Mouse (Mus musculus) forebrain, embryonic 16.5 days (tissue): ENCODE results near the gene Terf2. TPM values are rescaled to one million over a fixed set of nuclear protein-coding genes. Genes with fewer than 3 reads are reported as not detected.

Experiments used
- ATAC-seq: fragments of 200-750 bp; cut with Nextera tagmentation; 2 replicates; pipeline ENCODE4 v1.8.0; 2017; ENCODE audit warnings: mild to moderate bottlenecking, moderate library complexity
- H3K27ac ChIP-seq: fragments of 300-500 bp; sonication (generic); 2 replicates; pipeline ENCODE4 v1.5.1; 2014; ENCODE audit warnings: low read length, control low read depth
- H3K27me3 ChIP-seq: fragments of 300-500 bp; sonication (generic); replicated peaks from 2 replicates; pipeline ENCODE4 v1.6.1; 2014; ENCODE audit warnings: low read length; ENCODE audit not compliant: control insufficient read depth, insufficient read depth
- H3K36me3 ChIP-seq: fragments of 300-500 bp; sonication (generic); 2 replicates; pipeline ENCODE4 v1.6.1; 2014; ENCODE audit not compliant: control insufficient read depth, insufficient read depth
- H3K4me1 ChIP-seq: fragments of 300-500 bp; sonication (generic); replicated peaks from 2 replicates; pipeline ENCODE4 v1.6.1; 2014; ENCODE audit warnings: low read length; ENCODE audit not compliant: control insufficient read depth, insufficient read depth
- H3K4me2 ChIP-seq: fragments of 300-500 bp; sonication (generic); 2 replicates; pipeline ENCODE4 v1.6.1; 2014; ENCODE audit warnings: mild to moderate bottlenecking, low read length, control low read depth
- H3K4me3 ChIP-seq: fragments of 300-500 bp; sonication (generic); replicated peaks from 2 replicates; pipeline ENCODE4 v1.5.1; 2014; ENCODE audit warnings: mild to moderate bottlenecking, low read length, control low read depth
- H3K9ac ChIP-seq: fragments of 300-500 bp; sonication (generic); replicated peaks from 2 replicates; pipeline ENCODE4 v1.6.1; 2014; ENCODE audit warnings: low read depth, low read length, control low read depth
- H3K9me3 ChIP-seq: fragments of 300-500 bp; sonication (generic); 2 replicates; pipeline ENCODE4 v1.6.1; 2016; ENCODE audit warnings: low read length; ENCODE audit not compliant: control insufficient read depth
- WGBS: fragments of 180-500 bp; shearing (Covaris S2); extraction: QIAGEN DNeasy Blood & Tissue Kit; methylation state at CpG from one replicate; pipeline ENCODE4 v1.1.7; 2014; 5-methylcytosine and 5-hydroxymethylcytosine counted together
- polyA plus RNA-seq: library from polyadenylated mRNA; unstranded; fragments of >200 nt; fragmentation: Nextera tagmentation; extraction: Ambion mirVana; gene quantifications from 2 replicates; pipeline ENCODE4 v1.2.1, GENCODE M21; 2015

Gene Terf2
- 21.9 and 22.1 TPM in 2 replicates for polyA plus RNA-seq

DNA sequence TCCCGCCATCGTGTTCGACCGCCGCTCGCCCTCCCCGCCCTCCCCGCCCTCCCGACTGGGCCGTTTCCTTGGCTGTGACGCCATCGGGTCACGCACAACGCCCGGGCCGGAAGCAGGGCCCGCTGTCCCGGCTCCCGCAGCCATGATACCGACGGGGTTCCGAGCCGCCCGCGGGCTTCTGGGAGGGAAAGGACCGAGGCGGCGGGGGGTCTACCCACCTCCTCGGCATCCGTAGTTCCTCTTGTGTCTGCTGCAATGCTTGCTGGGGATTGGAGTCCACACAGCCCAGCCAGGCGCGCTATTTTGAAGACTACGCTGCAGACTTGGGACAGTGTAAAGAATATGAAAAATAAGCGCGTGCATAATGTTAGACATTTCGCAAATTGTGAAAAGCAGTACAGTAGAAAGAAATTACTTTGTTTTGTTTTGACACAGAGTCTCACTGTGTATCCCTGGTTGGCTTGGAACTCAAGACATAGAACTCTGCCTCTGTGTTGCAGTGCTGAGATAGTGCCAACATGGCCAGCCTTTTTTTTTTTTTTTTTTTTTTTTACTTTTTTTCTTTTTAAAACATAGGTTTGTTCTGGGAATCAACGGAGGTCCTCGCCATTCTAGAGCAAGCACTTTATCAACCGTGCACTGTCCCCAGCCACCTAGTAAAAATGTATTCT lies at the start of gene Terf2:
TSS of gene Terf2 (minus strand) at position 182 of the 671 bp plus-strand sequence.
- Histone ChIP-seq H3K27ac (peak within 1 kb of the TSS; percentile 77), H3K27me3 (no peaks in the 10 kb centered on the region), H3K4me2 (peak within 1 kb of the TSS; percentile 73), H3K9ac (peak within 1 kb of the TSS; percentile 94), H3K9me3 (no peaks in the 10 kb centered on the region), H3K36me3 (no peaks in the 10 kb centered on the region), H3K4me3 (peak within 1 kb of the TSS; percentile 81), H3K4me1 (peaks cover 23% of the 10 kb centered on the region)
- peak; percentile 99 for ATAC-seq
- WGBS: 4% methylated on average over 31 of the region's 39 CpGs

DNA sequence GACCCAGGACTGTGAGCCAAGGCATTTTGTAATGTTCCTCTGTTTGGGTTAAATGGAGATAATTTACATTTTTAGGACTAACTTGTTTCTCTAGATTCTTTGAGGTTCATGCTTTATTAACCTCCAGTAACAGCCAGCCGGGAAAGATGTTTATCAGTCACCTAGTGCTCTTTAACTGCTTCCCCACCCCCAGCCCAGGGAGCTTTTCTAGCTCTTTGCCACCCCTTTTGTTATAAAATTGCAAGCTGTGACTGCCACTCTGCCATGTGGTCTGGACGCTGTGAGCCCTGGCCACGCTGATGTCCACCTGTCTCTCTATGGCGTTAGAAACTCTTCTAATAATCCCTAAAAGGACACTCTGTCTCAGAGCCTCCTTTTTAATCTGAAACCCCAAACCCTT lies 47.2 kb upstream of the Terf2 start:
- Histone ChIP-seq H3K27me3 (no peaks in the 10 kb centered on the region), H3K27ac (no peak overlapping the region), H3K4me1 (0 out of 2 replicates have a peak, but pooled peaks cover 2% of the 10 kb centered on the region), H3K4me3 (no peak overlapping the region), H3K9me3 (no peaks in the 10 kb centered on the region), H3K36me3 (no peaks in the 10 kb centered on the region), H3K4me2 (no peak overlapping the region), H3K9ac (no peak overlapping the region)
- WGBS: 37% methylated on average over 4 of the region's 4 CpGs
- no peak for ATAC-seq

DNA sequence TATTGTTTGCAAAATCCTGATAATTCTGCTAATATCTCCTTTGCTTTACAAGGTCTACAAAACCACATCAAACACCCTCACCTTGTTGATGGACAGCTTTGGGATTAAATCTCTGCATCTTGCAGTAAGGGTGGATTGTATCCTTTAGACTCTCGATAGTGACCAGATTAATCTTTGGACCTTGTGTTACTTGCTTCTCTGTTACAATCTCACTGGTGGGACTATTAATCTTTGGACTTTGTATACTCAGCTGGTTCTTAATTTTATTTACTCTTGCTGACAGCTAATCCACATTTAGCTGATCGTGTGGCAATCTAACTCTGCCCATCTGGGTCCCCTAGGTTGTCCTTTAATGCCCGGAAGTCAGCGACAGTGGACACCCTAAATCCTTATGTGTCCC lies 46.2 kb upstream of the Terf2 start:
- H3K27me3 ChIP-seq: no peaks in the 10 kb centered on the region
- 94% methylated on average over 4 of the region's 4 CpGs for WGBS
- no peak overlapping the region for H3K4me2 ChIP-seq
- H3K4me1 ChIP-seq: 0 out of 2 replicates have a peak, but pooled peaks cover 2% of the 10 kb centered on the region
- no peak overlapping the region for H3K27ac ChIP-seq
- no peak for ATAC-seq
- H3K4me3 ChIP-seq: no peak overlapping the region
- H3K36me3 ChIP-seq: no peaks in the 10 kb centered on the region
- H3K9me3 ChIP-seq: no peaks in the 10 kb centered on the region
- no peak overlapping the region for H3K9ac ChIP-seq

- no peaks in the 10 kb centered on the region for H3K27me3 ChIP-seq
- no peaks in the 10 kb centered on the region for H3K36me3 ChIP-seq
- no peak overlapping the region for H3K27ac ChIP-seq
- ATAC-seq: no peak
- no peak overlapping the region for H3K9ac ChIP-seq
- 46% methylated on average over 13 of the region's 13 CpGs for WGBS
- H3K4me3 ChIP-seq: no peak overlapping the region
- H3K9me3 ChIP-seq: no peaks in the 10 kb centered on the region
- H3K4me2 ChIP-seq: no peak overlapping the region
- H3K4me1 ChIP-seq: 0 out of 2 replicates have a peak, but pooled peaks cover 2% of the 10 kb centered on the region
These were observed 43.5 kb upstream of the Terf2 start for GRCm38 (mm10) chr8:107139704-107140470.

DNA sequence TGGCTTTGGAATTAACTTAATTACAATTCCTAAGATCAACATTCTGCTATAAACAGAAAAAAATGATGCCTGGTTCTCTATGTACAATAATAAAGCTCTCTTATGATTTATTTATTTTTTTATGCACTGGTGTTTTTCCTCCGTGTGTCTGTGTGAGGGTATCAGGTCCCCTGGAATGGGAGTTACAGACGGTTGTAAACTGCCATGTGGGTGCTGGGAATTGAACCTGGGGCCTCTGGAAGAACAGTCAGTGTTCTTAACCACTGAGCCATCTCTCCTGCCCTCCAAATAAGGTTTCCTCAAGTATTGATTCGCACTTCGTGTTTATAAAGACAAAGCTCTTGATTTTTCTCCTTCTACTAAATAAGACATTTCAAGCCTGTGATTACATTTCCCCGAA lies 42.0 kb upstream of the Terf2 start:
- no peak overlapping the region for H3K27ac ChIP-seq
- H3K9ac ChIP-seq: no peak overlapping the region
- no peak overlapping the region for H3K4me3 ChIP-seq
- H3K9me3 ChIP-seq: no peaks in the 10 kb centered on the region
- 97% methylated on average over 5 of the region's 5 CpGs for WGBS
- no peak overlapping the region for H3K4me2 ChIP-seq
- 0 out of 2 replicates have a peak, but pooled peaks cover 2% of the 10 kb centered on the region for H3K4me1 ChIP-seq
- no peak for ATAC-seq
- H3K27me3 ChIP-seq: no peaks in the 10 kb centered on the region
- H3K36me3 ChIP-seq: no peaks in the 10 kb centered on the region

- no peak for ATAC-seq
- Histone ChIP-seq H3K27me3 (no peaks in the 10 kb centered on the region), H3K4me3 (no peak overlapping the region), H3K4me2 (no peak overlapping the region), H3K4me1 (0 out of 2 replicates have a peak, but pooled peaks cover 2% of the 10 kb centered on the region), H3K9me3 (no peaks in the 10 kb centered on the region), H3K36me3 (no peaks in the 10 kb centered on the region), H3K9ac (no peak overlapping the region), H3K27ac (no peak overlapping the region)
- WGBS: 81% methylated on average over 6 of the region's 6 CpGs
These were observed 41.2 kb upstream of the Terf2 start for GRCm38 (mm10) chr8:107137591-107137990.

- Histone ChIP-seq H3K27ac (no peak overlapping the region), H3K4me2 (no peak overlapping the region), H3K4me1 (0 out of 2 replicates have a peak, but pooled peaks cover 2% of the 10 kb centered on the region), H3K9ac (no peak overlapping the region), H3K4me3 (no peak overlapping the region), H3K36me3 (no peaks in the 10 kb centered on the region), H3K9me3 (no peaks in the 10 kb centered on the region), H3K27me3 (no peaks in the 10 kb centered on the region)
- WGBS: 18% methylated on average over 8 of the region's 8 CpGs
- ATAC-seq: no peak
These were observed 39.8 kb upstream of the Terf2 start for GRCm38 (mm10) chr8:107136003-107136612.

DNA sequence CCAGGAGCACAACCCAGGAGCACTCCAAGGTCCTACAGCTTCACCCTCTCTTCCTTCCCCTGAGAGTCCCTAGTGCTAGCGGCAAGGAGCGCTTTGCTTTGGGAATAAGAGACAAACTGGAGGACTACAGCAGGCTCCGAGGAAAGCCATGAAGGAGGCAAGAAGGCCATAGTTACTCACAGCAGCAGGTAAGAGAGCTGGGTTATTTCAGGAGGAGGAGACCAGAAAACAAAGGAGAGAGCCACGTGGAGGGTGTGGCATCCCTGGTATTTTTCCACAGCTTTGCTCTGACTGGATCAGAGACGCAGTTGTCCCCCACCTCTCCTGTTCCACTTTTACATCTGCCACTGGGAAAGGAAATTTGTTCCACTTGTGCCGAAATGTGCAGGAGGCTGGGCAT lies 37.5 kb upstream of the Terf2 start:
- Histone ChIP-seq H3K9ac (no peak overlapping the region), H3K4me3 (no peak overlapping the region)

More for the DNA sequence above, 37.5 kb upstream of the Terf2 start:
- Histone ChIP-seq H3K4me1 (no peaks in the 10 kb centered on the region; the same call in 1 of the 2 replicates), H3K4me2 (no peak overlapping the region), H3K27ac (no peak overlapping the region), H3K27me3 (no peaks in the 10 kb centered on the region), H3K36me3 (no peaks in the 10 kb centered on the region), H3K9me3 (no peaks in the 10 kb centered on the region)
- no peak for ATAC-seq
- 58% methylated on average over 6 of the region's 6 CpGs for WGBS
